Mouse (Mus musculus): Measurements from ENCODE around the gene Eif3d. TPM values are rescaled to one million over a fixed set of nuclear protein-coding genes. Genes with fewer than 3 reads are reported as not detected.
A peak's percentile ranks its signal among the peaks of the same experiment; 100 is the strongest.
"Not testable (repeated sequence)": the region's sequence is repeated elsewhere in the genome, so short reads cannot be mapped to it uniquely, and the experiment has no call there.

Eif3d gene
- polyA plus RNA-seq (2015; fragmentation: Nextera tagmentation; extraction: Ambion mirVana): 187 and 189 TPM in 2 replicates

GRCm38 (mm10) chr15:77970470-77971292 lies at the start of gene Eif3d:
Gene Eif3d (minus strand): TSS chr15:77970813.
- peak within 1 kb of the TSS; percentile 70 for H3K4me3 ChIP-seq (replicated peaks)
- peak within 1 kb of the TSS; percentile 87 for H3K9ac ChIP-seq
- H3K36me3 ChIP-seq: peaks cover 23% of the 10 kb centered on the region
- under 1% methylated on average over 72 of the region's 72 CpGs for WGBS
- no peaks in the 10 kb centered on the region for H3K27me3 ChIP-seq (replicated peaks)
- H3K9me3 ChIP-seq: no peaks in the 10 kb centered on the region
- peak; percentile 92 for ATAC-seq
- H3K4me1 ChIP-seq (replicated peaks): peaks cover 8% of the 10 kb centered on the region
- H3K4me2 ChIP-seq (replicated peaks): peak within 1 kb of the TSS; percentile 79
- peak within 1 kb of the TSS; percentile 100 for H3K27ac ChIP-seq

- no peak for ATAC-seq
- 94% methylated on average over 1 of the region's 1 CpGs for WGBS
- no peaks in the 10 kb centered on the region for H3K9me3 ChIP-seq
Observed at GRCm38 (mm10) chr15:78014046-78014445, 43.4 kb upstream of the Eif3d start.

GRCm38 (mm10) chr15:78008206-78008605 lies 37.6 kb upstream of the Eif3d start:
- not testable (repeated sequence) for H3K4me3 ChIP-seq (replicated peaks); H3K4me1 ChIP-seq (replicated peaks); H3K27ac ChIP-seq; H3K9ac ChIP-seq; H3K27me3 ChIP-seq (replicated peaks); H3K36me3 ChIP-seq; H3K9me3 ChIP-seq; H3K4me2 ChIP-seq (replicated peaks); ATAC-seq
- WGBS: 86% methylated on average over 8 of the region's 8 CpGs

More at GRCm38 (mm10) chr15:78014046-78014445, 43.4 kb upstream of the Eif3d start:
- Histone ChIP-seq H3K36me3 (no peaks in the 10 kb centered on the region), H3K4me3 (replicated peaks) (no peak overlapping the region), H3K4me1 (replicated peaks) (no peaks in the 10 kb centered on the region), H3K4me2 (replicated peaks) (no peak overlapping the region), H3K27me3 (replicated peaks) (no peaks in the 10 kb centered on the region; the same call in 1 of the 2 replicates), H3K9ac (no peak overlapping the region), H3K27ac (no peak overlapping the region)

GRCm38 (mm10) chr15:78003929-78004328 lies 33.3 kb upstream of the Eif3d start:
- H3K4me2 ChIP-seq (replicated peaks): no peak overlapping the region
- WGBS: 46% methylated on average over 9 of the region's 9 CpGs

GRCm38 (mm10) chr15:78001400-78001799 lies 30.8 kb upstream of the Eif3d start:
- no peaks in the 10 kb centered on the region for H3K9me3 ChIP-seq
- ATAC-seq: no peak
- 29% methylated on average over 5 of the region's 5 CpGs for WGBS
- H3K36me3 ChIP-seq: no peaks in the 10 kb centered on the region
- H3K4me1 ChIP-seq (replicated peaks): no peaks in the 10 kb centered on the region
- no peak overlapping the region for H3K9ac ChIP-seq
- H3K27ac ChIP-seq: no peak overlapping the region
- no peak overlapping the region for H3K4me3 ChIP-seq (replicated peaks)
- no peak overlapping the region for H3K4me2 ChIP-seq (replicated peaks)
- H3K27me3 ChIP-seq (replicated peaks): no peaks in the 10 kb centered on the region; the same call in 1 of the 2 replicates

More at GRCm38 (mm10) chr15:78003929-78004328, 33.3 kb upstream of the Eif3d start:
- no peak overlapping the region for H3K27ac ChIP-seq
- no peaks in the 10 kb centered on the region for H3K36me3 ChIP-seq
- no peaks in the 10 kb centered on the region for H3K4me1 ChIP-seq (replicated peaks)
- peak; percentile 66; the same call in 1 of the 2 replicates for ATAC-seq
- H3K9me3 ChIP-seq: no peaks in the 10 kb centered on the region
- H3K9ac ChIP-seq: no peak overlapping the region
- no peak overlapping the region for H3K4me3 ChIP-seq (replicated peaks)
- no peaks in the 10 kb centered on the region for H3K27me3 ChIP-seq (replicated peaks)

GRCm38 (mm10) chr15:77988541-77988940 lies 17.9 kb upstream of the Eif3d start:
- no peaks in the 10 kb centered on the region for H3K27me3 ChIP-seq (replicated peaks)
- H3K36me3 ChIP-seq: no peaks in the 10 kb centered on the region
- H3K9me3 ChIP-seq: no peaks in the 10 kb centered on the region
- no peak overlapping the region for H3K27ac ChIP-seq
- no peak overlapping the region for H3K4me2 ChIP-seq (replicated peaks)
- WGBS: 74% methylated on average over 5 of the region's 5 CpGs
- H3K4me3 ChIP-seq (replicated peaks): no peak overlapping the region
- H3K4me1 ChIP-seq (replicated peaks): no peaks in the 10 kb centered on the region
- no peak for ATAC-seq
- no peak overlapping the region for H3K9ac ChIP-seq

- Histone ChIP-seq H3K4me1 (replicated peaks) (no peaks in the 10 kb centered on the region), H3K9me3 (no peaks in the 10 kb centered on the region), H3K4me2 (replicated peaks) (no peak overlapping the region), H3K27me3 (replicated peaks) (0 out of 2 replicates have a peak, but pooled peaks cover 3% of the 10 kb centered on the region), H3K4me3 (replicated peaks) (no peak overlapping the region), H3K9ac (no peak overlapping the region), H3K36me3 (no peaks in the 10 kb centered on the region), H3K27ac (no peak overlapping the region)
- 18% methylated on average over 3 of the region's 3 CpGs for WGBS
- no peak for ATAC-seq
Observed at GRCm38 (mm10) chr15:77983391-77983790, 12.8 kb upstream of the Eif3d start.

- Histone ChIP-seq H3K9me3 (no peaks in the 10 kb centered on the region), H3K27me3 (replicated peaks) (0 out of 2 replicates have a peak, but pooled peaks cover 3% of the 10 kb centered on the region), H3K9ac (no peak overlapping the region), H3K4me2 (replicated peaks) (no peak overlapping the region), H3K27ac (no peak overlapping the region), H3K36me3 (no peaks in the 10 kb centered on the region), H3K4me3 (replicated peaks) (no peak overlapping the region), H3K4me1 (replicated peaks) (no peaks in the 10 kb centered on the region)
- ATAC-seq: no peak
- WGBS: 27% methylated on average over 18 of the region's 18 CpGs
Observed at GRCm38 (mm10) chr15:77982195-77982939, 11.8 kb upstream of the Eif3d start.

GRCm38 (mm10) chr15:77981181-77981680 lies 10.6 kb upstream of the Eif3d start:
- Histone ChIP-seq H3K4me3 (replicated peaks) (no peak overlapping the region), H3K4me1 (replicated peaks) (no peaks in the 10 kb centered on the region), H3K27ac (no peak overlapping the region), H3K4me2 (replicated peaks) (no peak overlapping the region), H3K9me3 (no peaks in the 10 kb centered on the region), H3K27me3 (replicated peaks) (0 out of 2 replicates have a peak, but pooled peaks cover 3% of the 10 kb centered on the region), H3K9ac (no peak overlapping the region), H3K36me3 (no peaks in the 10 kb centered on the region)
- WGBS: 74% methylated on average over 5 of the region's 5 CpGs
- no peak for ATAC-seq

GRCm38 (mm10) chr15:77979427-77979865 lies 8.8 kb upstream of the Eif3d start:
- 85% methylated on average over 10 of the region's 10 CpGs for WGBS
- no peak overlapping the region for H3K4me3 ChIP-seq (replicated peaks)
- no peak overlapping the region for H3K9ac ChIP-seq
- H3K27me3 ChIP-seq (replicated peaks): 0 out of 2 replicates have a peak, but pooled peaks cover 3% of the 10 kb centered on the region
- H3K4me2 ChIP-seq (replicated peaks): no peak overlapping the region
- no peak for ATAC-seq
- H3K9me3 ChIP-seq: no peaks in the 10 kb centered on the region
- no peaks in the 10 kb centered on the region for H3K36me3 ChIP-seq
- H3K4me1 ChIP-seq (replicated peaks): no peaks in the 10 kb centered on the region
- H3K27ac ChIP-seq: no peak overlapping the region

- Histone ChIP-seq H3K27ac (no peak overlapping the region), H3K36me3 (no peaks in the 10 kb centered on the region), H3K27me3 (replicated peaks) (0 out of 2 replicates have a peak, but pooled peaks cover 3% of the 10 kb centered on the region), H3K4me1 (replicated peaks) (no peaks in the 10 kb centered on the region), H3K9ac (no peak overlapping the region), H3K4me2 (replicated peaks) (no peak overlapping the region), H3K9me3 (no peaks in the 10 kb centered on the region), H3K4me3 (replicated peaks) (no peak overlapping the region)
- 57% methylated on average over 3 of the region's 3 CpGs for WGBS
- no peak for ATAC-seq
Observed at GRCm38 (mm10) chr15:77977663-77978062, 7.0 kb upstream of the Eif3d start.
